Mouse (Mus musculus): ENCODE data around the gene Arhgef39. TPM values are rescaled to one million over a fixed set of nuclear protein-coding genes. Genes with fewer than 3 reads are reported as not detected.

The Arhgef39 gene
- polyA plus RNA-seq, 1 experiment from 2014 or later = 44.8 TPM

DNA sequence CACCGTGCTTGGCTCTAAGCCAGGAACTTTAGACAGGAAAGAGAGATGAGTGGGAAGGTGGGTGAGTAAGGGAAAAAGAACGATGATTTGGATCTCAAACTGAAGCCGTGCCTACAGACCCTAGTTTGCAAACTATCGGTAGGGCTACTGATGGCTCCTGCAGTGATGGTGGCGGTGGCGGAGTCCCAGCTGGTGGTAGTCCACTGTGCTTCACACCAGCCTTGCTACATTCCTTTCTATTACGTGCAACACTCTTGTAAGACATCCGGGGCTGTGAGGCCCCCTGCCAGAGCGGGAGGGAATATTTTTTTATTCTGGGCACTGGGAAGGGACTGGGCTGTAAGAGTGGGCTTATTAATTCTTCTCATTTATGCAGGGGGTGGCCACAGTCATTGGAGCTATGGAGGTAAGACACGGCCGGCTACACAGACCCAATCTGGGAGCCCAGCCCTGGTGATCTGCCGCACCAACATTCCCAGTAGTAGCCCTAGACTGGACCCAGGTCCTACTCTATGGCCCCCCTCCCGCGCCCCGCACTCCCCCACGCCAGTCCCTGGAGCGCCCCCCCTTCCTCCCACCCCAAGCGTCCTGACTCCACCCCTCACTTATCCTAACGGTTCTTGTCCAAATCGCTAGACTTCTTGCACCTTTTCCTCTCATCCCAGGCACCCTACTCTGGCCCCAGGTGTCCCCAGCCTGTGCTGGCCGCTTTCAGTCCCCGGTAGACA is 8.6 kb upstream of the Arhgef39 start:
- no peak overlapping the region for H3K27ac ChIP-seq
- peak overlapping the region; percentile 59 for H3K9ac ChIP-seq (replicated peaks)
- peak overlapping the region; percentile 80 for H3K4me2 ChIP-seq
- 9% methylated on average over 22 of the region's 22 CpGs for WGBS
- H3K9me3 ChIP-seq = no peaks in the 10 kb centered on the region
- H3K36me3 ChIP-seq = no peaks in the 10 kb centered on the region
- peaks cover 22% of the 10 kb centered on the region for H3K4me1 ChIP-seq (replicated peaks)
- H3K4me3 ChIP-seq (replicated peaks) = peak overlapping the region; percentile 48
- ATAC-seq (ENCODE audit: insufficient number of reproducible peaks, insufficient read depth, low FRiP score, low TSS enrichment, low read depth) = peak; percentile 20; the same call in 1 of the 2 replicates
- H3K27me3 ChIP-seq = peaks cover 17% of the 10 kb centered on the region

DNA sequence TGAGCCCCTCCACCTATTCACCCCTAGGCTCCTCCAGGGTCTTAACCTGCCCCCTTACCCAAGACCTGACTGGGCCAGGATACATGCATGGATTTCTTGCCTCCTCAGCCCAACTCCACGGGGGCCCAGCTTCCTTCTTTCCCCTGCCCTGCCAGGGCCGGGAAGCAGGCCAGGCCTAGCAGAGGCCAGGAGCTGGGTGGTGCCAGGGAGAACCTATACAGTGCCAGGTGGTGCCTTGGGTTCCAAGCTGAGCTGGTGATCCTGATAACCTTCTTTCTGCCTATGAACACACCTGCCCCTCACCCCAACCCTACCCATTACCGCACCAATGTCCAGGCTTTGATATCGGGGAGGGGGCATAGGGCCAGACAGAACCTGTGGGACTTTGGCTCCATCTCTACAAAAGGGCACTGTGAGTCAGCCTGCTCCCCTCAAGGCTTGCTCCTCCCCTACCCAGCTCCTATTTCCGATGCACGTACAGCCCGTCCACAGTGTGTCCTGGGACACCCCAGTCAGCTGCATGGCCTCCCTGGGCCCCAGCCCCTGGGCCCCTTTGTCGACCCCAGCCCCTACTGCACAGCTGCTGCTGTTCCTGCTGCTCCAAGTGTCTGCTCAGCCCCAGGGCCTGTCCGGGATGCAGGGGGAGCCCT is 7.2 kb upstream of the Arhgef39 start, which contains the start of gene Car9:
Gene Car9 (plus strand): TSS at position 431 of the 650 bp plus-strand sequence.
- ATAC-seq (ENCODE audit: insufficient number of reproducible peaks, insufficient read depth, low FRiP score, low TSS enrichment, low read depth) = no peak
- WGBS = 46% methylated on average over 9 of the region's 9 CpGs
- Histone ChIP-seq H3K9me3 (no peaks in the 10 kb centered on the region), H3K9ac (replicated peaks) (0 out of 2 replicates have a peak within 1 kb of the TSS, but pooled peaks have one; percentile 59), H3K27me3 (peaks cover 17% of the 10 kb centered on the region), H3K4me2 (peak within 1 kb of the TSS; percentile 80), H3K36me3 (no peaks in the 10 kb centered on the region), H3K4me3 (replicated peaks) (peak within 1 kb of the TSS; percentile 48), H3K27ac (no peak within 1 kb of the TSS), H3K4me1 (replicated peaks) (peaks cover 22% of the 10 kb centered on the region)

DNA sequence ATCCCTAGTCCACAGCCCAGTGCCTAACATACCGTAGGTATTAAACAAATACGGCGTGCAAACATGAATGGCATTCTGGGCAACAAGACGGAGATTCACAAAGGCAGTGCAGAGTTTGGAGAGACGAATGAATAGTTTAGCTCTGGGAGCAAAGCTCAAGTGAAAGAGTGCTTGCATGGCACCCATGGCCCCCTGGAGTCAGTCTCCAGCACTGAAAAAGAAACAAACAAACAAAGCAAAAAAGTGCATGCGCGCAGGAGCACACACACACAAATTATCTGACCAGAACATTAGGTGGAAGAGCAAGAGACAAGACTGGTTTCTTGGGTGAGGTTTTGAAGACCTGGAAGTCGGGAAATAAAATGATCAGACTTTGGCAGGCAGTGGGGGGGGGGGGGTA is 6.6 kb upstream of the Arhgef39 start:
- Histone ChIP-seq H3K27ac (no peak overlapping the region), H3K36me3 (no peaks in the 10 kb centered on the region), H3K9me3 (no peaks in the 10 kb centered on the region), H3K27me3 (peaks cover 17% of the 10 kb centered on the region), H3K4me3 (replicated peaks) (no peak overlapping the region), H3K4me1 (replicated peaks) (peaks cover 22% of the 10 kb centered on the region), H3K4me2 (no peak overlapping the region), H3K9ac (replicated peaks) (no peak overlapping the region)
- WGBS = 88% methylated on average over 8 of the region's 8 CpGs
- no peak for ATAC-seq (ENCODE audit: insufficient number of reproducible peaks, insufficient read depth, low FRiP score, low TSS enrichment, low read depth)

GRCm38 (mm10) chr4:43504269-43504668 is 4.8 kb upstream of the Arhgef39 start:
- Histone ChIP-seq H3K27me3 (peaks cover 17% of the 10 kb centered on the region), H3K36me3 (no peaks in the 10 kb centered on the region), H3K9me3 (no peaks in the 10 kb centered on the region), H3K9ac (replicated peaks) (no peak overlapping the region), H3K4me3 (replicated peaks) (no peak overlapping the region), H3K27ac (no peak overlapping the region), H3K4me2 (no peak overlapping the region), H3K4me1 (replicated peaks) (peaks cover 20% of the 10 kb centered on the region)
- 82% methylated on average over 4 of the region's 4 CpGs for WGBS
- ATAC-seq (ENCODE audit: insufficient number of reproducible peaks, insufficient read depth, low FRiP score, low TSS enrichment, low read depth) = no peak

GRCm38 (mm10) chr4:43503506-43503905 is 4.0 kb upstream of the Arhgef39 start:
- H3K4me2 ChIP-seq = no peak overlapping the region
- no peaks in the 10 kb centered on the region for H3K9me3 ChIP-seq
- peaks cover 17% of the 10 kb centered on the region for H3K27me3 ChIP-seq
- no peak for ATAC-seq (ENCODE audit: insufficient number of reproducible peaks, insufficient read depth, low FRiP score, low TSS enrichment, low read depth)
- no peak overlapping the region for H3K9ac ChIP-seq (replicated peaks)
- WGBS = 80% methylated on average over 6 of the region's 6 CpGs
- H3K4me1 ChIP-seq (replicated peaks) = peaks cover 19% of the 10 kb centered on the region
- H3K4me3 ChIP-seq (replicated peaks) = no peak overlapping the region
- H3K27ac ChIP-seq = no peak overlapping the region
- no peaks in the 10 kb centered on the region for H3K36me3 ChIP-seq

- H3K36me3 ChIP-seq = peaks cover 1% of the 10 kb centered on the region; the same call in 1 of the 2 replicates
- 79% methylated on average over 2 of the region's 2 CpGs for WGBS
- no peak overlapping the region for H3K4me2 ChIP-seq
- ATAC-seq (ENCODE audit: insufficient number of reproducible peaks, insufficient read depth, low FRiP score, low TSS enrichment, low read depth) = no peak
- H3K27ac ChIP-seq = no peak overlapping the region
- H3K9ac ChIP-seq (replicated peaks) = no peak overlapping the region
- H3K9me3 ChIP-seq = no peaks in the 10 kb centered on the region
- peaks cover 17% of the 10 kb centered on the region for H3K27me3 ChIP-seq
- no peak overlapping the region for H3K4me3 ChIP-seq (replicated peaks)
- H3K4me1 ChIP-seq (replicated peaks) = peaks cover 21% of the 10 kb centered on the region
Measured at GRCm38 (mm10) chr4:43503041-43503440, 3.5 kb upstream of the Arhgef39 start.

- H3K4me3 ChIP-seq (replicated peaks) = peak overlapping the region; percentile 63
- ATAC-seq (ENCODE audit: insufficient number of reproducible peaks, insufficient read depth, low FRiP score, low TSS enrichment, low read depth) = no peak
- H3K4me2 ChIP-seq = peak overlapping the region; percentile 73
- H3K4me1 ChIP-seq (replicated peaks) = peaks cover 31% of the 10 kb centered on the region
- WGBS = 14% methylated on average over 8 of the region's 8 CpGs
- H3K27me3 ChIP-seq = no peaks in the 10 kb centered on the region
- H3K9me3 ChIP-seq = no peaks in the 10 kb centered on the region
- peak overlapping the region; percentile 56; the same call in 1 of the 2 replicates for H3K27ac ChIP-seq
- H3K36me3 ChIP-seq = peaks cover 31% of the 10 kb centered on the region
- H3K9ac ChIP-seq (replicated peaks) = peak overlapping the region; percentile 63
Measured at GRCm38 (mm10) chr4:43498983-43499382, 512 bp downstream of the Arhgef39 start.

GRCm38 (mm10) chr4:43497946-43498345 is 1.5 kb downstream of the Arhgef39 start:
- peaks cover 33% of the 10 kb centered on the region for H3K4me1 ChIP-seq (replicated peaks)
- no peaks in the 10 kb centered on the region for H3K27me3 ChIP-seq
- H3K4me3 ChIP-seq (replicated peaks) = peak overlapping the region; percentile 63
- ATAC-seq (ENCODE audit: insufficient number of reproducible peaks, insufficient read depth, low FRiP score, low TSS enrichment, low read depth) = no peak
- H3K36me3 ChIP-seq = peaks cover 31% of the 10 kb centered on the region
- WGBS = 75% methylated on average over 4 of the region's 4 CpGs
- H3K27ac ChIP-seq = 0 out of 2 replicates have a peak overlapping the region, but pooled peaks have one; percentile 45
- no peaks in the 10 kb centered on the region for H3K9me3 ChIP-seq
- peak overlapping the region; percentile 47 for H3K9ac ChIP-seq (replicated peaks)
- peak overlapping the region; percentile 73 for H3K4me2 ChIP-seq

- no peak for ATAC-seq (ENCODE audit: insufficient number of reproducible peaks, insufficient read depth, low FRiP score, low TSS enrichment, low read depth)
- H3K4me2 ChIP-seq = peak overlapping the region; percentile 73
Measured at GRCm38 (mm10) chr4:43497405-43497804, 2.1 kb downstream of the Arhgef39 start.

GRCm38 (mm10) chr4:43496587-43496986 is 2.9 kb downstream of the Arhgef39 start:
- no peak for ATAC-seq (ENCODE audit: insufficient number of reproducible peaks, insufficient read depth, low FRiP score, low TSS enrichment, low read depth)
- Histone ChIP-seq H3K4me1 (replicated peaks) (peaks cover 33% of the 10 kb centered on the region), H3K4me2 (no peak overlapping the region), H3K36me3 (peaks cover 31% of the 10 kb centered on the region), H3K4me3 (replicated peaks) (no peak overlapping the region), H3K27ac (no peak overlapping the region), H3K27me3 (no peaks in the 10 kb centered on the region), H3K9ac (replicated peaks) (no peak overlapping the region), H3K9me3 (no peaks in the 10 kb centered on the region)
- WGBS = 68% methylated on average over 6 of the region's 6 CpGs

More at GRCm38 (mm10) chr4:43497405-43497804, 2.1 kb downstream of the Arhgef39 start:
- no peaks in the 10 kb centered on the region for H3K9me3 ChIP-seq
- 94% methylated on average over 8 of the region's 8 CpGs for WGBS
- H3K27ac ChIP-seq = no peak overlapping the region
- H3K27me3 ChIP-seq = no peaks in the 10 kb centered on the region
- peaks cover 33% of the 10 kb centered on the region for H3K4me1 ChIP-seq (replicated peaks)
- no peak overlapping the region for H3K9ac ChIP-seq (replicated peaks)
- H3K4me3 ChIP-seq (replicated peaks) = 0 out of 2 replicates have a peak overlapping the region, but pooled peaks have one; percentile 63
- peaks cover 31% of the 10 kb centered on the region for H3K36me3 ChIP-seq

DNA sequence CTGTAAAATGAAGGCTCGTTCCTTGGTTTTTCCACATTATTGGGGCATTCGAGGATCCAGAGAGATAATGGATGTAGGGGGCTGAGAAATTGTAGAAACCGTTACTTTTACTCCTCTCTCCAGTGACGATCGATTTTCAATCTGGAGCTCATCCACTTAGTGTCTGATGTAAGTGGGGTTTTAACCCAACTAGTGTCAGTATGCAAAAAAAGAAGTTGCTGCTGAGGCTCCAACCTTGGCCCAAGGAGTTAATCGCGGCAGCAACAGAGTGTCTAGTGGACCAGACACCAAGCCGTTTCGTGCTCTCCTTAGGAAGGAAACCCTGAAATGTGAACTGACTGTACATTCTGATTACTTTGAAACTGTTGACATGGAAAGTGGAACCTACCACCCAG is 5.7 kb downstream of the Arhgef39 start:
- no peak for ATAC-seq (ENCODE audit: insufficient number of reproducible peaks, insufficient read depth, low FRiP score, low TSS enrichment, low read depth)
- Histone ChIP-seq H3K36me3 (peaks cover 31% of the 10 kb centered on the region), H3K9me3 (peaks cover 3% of the 10 kb centered on the region; the same call in 1 of the 2 replicates), H3K9ac (replicated peaks) (peak overlapping the region; percentile 82), H3K27ac (peak overlapping the region; percentile 94), H3K4me1 (replicated peaks) (peaks cover 29% of the 10 kb centered on the region), H3K27me3 (no peaks in the 10 kb centered on the region), H3K4me3 (replicated peaks) (peak overlapping the region; percentile 62), H3K4me2 (peak overlapping the region; percentile 56)
- WGBS = 4% methylated on average over 9 of the region's 9 CpGs
